Mouse (Mus musculus) left cerebral cortex, adult 18-20 months (tissue): ENCODE results near the gene Abcc9. TPM values are rescaled to one million over a fixed set of nuclear protein-coding genes. Genes with fewer than 3 reads are reported as not detected.

ENCODE experiments used
- DNase-seq, 2 experiments: peaks; one replicate each; pipeline ENCODE4 v3.0.0; 2021 to 2022; ENCODE audit warnings: low spot score in 2 of 2, mixed read lengths in 1 of 2
- long read RNA-seq, 2 experiments: library from polyadenylated mRNA; stranded (forward); transcript quantifications; one replicate each; pipeline ENCODE4 v2.0.0; 2021
- total RNA-seq, 2 experiments: library from RNA; stranded (reverse); gene quantifications; 2 replicates each; pipeline ENCODE4 v1.2.3; 2021

Abcc9 gene
- 1 to 10 TPM; 3.0 to 4.7 TPM for total RNA-seq
- long read RNA-seq, experiment 1, full-length matches to known transcripts = 1 of 3 reads
- long read RNA-seq, experiment 1, partial matches to known transcripts = 0 of 3 reads
- long read RNA-seq, experiment 1, other reads (novel, unspliced or antisense) = 2 of 3 reads
- long read RNA-seq, experiment 2, full-length matches to known transcripts = 1 of 2 reads
- long read RNA-seq, experiment 2, partial matches to known transcripts = 0 of 2 reads
- long read RNA-seq, experiment 2, other reads (novel, unspliced or antisense) = 1 of 2 reads

DNA sequence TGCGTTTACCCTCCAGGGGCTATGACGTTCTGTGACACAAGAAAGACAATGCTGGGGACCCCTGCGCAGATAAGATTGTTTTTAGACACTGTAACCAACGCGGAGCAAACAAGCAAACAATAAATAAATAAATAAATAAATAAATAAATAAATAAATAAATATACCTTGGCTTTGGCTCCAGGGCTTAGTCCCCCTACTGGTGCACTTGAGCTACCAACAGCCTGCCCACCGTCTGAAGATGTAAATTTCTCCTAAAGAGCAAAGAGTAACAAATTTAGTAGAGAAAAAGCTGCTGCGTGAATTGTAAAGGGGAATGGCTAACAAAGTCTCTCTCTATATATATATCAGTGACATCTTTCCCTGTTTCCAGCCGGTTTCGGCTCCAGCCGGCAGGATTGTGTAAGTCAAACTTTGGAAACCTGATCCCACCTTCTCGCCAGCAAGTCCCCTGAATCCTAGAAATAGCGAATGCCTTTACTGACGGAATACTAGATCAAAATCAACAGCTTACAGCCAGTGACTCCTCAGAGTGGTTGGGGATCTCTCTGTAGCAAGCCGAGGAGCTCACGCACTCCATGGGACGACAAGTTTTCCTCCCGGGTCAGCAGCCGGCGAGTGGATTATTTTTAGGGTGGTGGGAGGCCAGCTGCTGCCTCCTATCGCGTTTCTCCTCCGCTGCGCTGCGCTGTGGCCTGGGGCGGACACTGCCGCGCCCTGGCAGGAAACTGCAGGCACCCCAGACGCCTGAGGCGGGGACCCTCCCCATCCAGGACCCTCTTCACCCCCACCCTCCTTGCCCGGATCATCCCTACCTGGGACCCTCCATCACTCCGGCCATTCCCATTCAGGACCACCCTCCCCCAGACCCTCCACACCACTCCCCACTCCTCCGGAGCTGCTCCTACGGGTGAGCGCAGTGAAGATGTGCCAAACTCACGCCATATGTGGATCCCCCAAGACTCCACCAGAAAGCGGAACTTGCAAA lies at the start of gene Abcc9:
Abcc9 (minus strand) TSS at position 664 of the 986 bp plus-strand sequence.
- no peak for DNase-seq

DNA sequence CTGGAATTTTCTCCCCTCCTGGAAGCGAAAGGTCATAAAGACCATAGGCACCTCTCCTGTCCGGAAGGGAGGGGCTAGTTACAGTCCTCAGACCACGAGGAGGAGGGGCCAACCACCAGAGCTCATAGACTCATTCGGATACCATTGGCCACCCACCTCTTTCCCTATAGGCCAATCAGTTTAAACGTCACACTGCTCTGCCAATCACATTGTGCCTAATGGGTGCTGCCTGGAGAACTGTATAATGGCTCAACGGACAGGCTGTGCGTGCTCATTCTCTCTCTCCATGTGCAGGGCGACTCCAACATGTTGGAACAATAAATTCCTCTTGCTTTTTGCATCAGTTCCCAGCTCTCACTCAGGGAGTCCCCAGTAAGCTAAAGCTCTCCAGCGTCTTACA lies 49.2 kb upstream of the Abcc9 start:
- DNase-seq = no peak

DNA sequence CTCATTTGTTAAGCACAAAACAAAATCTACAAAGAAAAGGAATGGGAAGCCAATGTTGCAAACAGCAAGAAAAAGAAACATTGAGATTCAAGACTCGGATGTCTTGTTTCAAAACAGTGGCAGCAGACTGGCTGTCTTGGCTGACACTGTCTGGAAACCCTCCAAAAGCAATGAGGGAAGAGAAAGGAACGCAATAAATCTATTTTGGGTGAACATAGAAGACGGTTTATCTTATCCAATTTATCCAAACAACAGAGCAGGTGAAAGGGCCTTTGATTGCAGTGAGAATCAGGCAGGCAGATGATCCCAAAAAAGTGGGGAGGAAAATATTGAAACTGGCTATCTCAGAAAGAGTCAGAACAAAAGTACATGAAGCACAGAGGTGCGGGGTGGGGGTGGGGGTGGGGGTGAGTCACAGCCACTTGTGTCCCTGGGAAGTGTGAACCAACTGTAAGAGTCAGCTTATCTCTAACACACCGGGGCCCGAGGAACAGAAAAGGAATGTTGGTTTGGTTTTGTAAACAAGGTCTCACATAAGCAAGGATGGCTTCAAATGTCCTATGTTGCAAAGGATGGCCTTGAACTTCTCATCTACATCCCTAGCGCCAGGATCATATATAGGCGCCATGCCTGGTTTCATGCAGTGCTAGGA lies 46.1 kb upstream of the Abcc9 start:
- no peak for DNase-seq

DNA sequence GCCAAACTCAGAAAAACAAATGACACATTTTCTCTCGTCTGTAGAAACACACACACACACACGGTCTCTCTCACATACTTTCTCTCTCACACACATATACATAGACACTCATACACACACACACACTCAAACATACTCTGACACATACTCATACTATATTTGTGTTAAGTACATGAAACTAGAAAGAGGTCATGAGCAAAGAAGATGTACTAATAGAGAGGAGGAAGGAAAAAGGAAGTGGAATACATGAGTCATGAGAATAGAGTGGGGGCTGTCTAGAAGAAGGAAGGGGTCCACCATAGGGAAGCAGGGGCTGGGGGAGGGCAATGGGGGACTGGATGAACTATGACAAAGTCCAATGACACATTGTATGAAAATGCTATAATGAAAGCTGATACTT lies 45.0 kb upstream of the Abcc9 start:
- no peak for DNase-seq

DNA sequence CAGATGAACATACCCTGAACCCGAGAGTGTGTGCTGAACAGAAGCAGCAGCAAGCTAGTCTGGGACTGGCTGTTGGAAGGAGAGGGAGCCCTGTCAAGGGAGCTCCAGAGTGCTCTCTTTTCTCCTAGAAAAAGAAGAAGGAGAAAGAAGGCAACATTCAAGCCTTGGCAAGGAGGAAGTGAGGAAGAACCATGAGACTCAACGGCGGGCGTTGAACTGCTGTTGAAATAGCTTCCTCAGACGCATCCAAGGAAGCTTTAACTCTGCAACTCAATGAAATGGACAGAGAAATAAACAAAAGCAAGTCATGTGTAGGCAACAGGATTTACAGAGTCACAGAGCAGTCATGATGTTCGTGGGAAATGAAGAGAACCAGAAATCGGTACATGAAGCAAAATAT lies 44.6 kb upstream of the Abcc9 start:
- no peak for DNase-seq

DNA sequence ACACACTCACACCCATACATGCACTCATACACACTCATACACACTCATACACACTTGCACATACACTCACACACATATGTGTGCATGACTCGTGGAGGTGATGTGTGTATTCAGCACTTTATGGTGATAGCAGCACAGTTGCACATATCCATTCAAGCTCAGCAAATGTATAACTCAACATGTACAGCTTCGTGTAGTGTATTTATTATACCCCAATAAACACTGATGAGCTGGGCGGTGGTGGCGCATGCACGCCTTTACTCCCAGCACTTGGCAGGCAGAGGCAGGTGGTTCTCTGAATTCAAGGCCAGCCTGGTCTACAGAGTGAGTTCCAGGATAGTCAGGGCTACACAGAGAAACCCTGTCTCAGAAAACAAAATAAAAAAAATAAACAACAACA lies 43.4 kb upstream of the Abcc9 start:
- no peak for DNase-seq

DNA sequence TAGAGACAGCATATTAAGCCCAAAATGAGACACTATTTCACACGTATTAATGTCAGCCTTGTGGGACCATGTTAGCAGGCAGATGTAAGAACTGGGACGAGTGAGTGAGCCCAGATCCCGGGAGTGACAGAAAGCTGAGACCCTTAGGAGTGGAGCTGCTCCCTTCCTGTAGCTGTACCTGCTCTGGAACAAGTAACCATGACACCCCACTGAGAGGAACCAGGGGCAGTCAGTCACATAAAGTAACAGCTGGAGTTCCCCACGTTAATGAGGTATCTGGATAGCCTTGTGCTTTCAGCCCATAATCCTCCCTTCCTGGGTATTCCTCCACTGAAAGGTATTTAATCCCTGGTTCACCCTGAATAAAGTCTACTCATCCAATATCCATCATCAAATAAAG lies 41.1 kb upstream of the Abcc9 start:
- no peak for DNase-seq

DNA sequence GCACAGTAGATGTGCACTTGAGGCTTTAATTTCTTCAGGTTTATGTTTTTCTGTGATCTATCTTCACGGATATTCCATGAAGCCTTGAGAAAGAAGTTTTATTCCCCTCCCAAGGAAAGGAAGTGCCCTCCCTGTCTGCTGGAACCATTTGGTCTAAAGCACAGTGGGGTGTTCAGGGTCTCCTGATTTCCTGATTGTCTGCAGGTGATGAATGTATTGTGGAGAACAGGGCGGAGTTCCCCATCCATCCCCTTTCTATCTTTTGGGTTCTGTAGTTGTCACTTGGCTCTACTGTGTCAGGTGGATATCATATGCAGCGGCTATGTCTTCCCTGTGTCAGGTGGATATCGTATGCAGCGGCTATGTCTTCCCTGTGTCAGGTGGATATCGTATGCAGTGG lies 39.6 kb upstream of the Abcc9 start:
- DNase-seq = no peak

DNA sequence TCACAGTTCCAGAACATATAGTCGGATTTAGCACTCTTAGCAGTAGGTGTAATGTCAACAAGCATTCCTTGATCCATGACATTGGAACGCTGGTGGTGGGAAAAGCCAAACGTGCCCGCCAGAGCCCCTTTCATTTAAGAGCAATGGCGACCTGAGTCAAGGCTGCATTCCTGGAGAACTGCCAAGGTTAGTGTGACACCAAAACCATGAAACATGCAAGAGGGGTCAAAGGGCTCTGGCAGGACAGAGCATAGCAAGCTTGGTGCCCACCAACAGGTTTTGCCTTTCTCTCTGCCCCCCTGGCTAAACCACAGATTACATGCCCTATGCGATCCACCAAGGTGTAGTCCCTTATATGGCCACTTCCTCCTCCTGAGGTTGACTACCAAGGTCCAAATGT lies 36.5 kb upstream of the Abcc9 start:
- no peak for DNase-seq

DNA sequence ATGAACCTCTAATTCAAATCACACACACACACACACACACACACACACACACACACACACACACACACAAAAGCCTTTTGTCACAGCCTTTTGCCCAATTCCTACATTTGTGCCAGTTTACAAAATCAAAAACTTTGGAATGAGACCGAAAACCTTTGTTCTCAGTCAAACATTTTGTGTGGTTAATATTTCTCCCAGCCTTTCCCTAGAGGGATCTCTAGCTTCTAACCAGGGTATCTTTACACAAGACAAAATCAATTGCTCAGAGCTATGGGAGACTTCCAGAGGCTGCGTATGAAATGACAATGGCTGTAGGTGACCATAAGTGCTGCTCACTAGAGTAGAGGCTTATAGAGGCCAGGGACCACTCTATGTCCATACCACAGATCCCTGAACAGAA lies 36.1 kb upstream of the Abcc9 start:
- no peak for DNase-seq

DNA sequence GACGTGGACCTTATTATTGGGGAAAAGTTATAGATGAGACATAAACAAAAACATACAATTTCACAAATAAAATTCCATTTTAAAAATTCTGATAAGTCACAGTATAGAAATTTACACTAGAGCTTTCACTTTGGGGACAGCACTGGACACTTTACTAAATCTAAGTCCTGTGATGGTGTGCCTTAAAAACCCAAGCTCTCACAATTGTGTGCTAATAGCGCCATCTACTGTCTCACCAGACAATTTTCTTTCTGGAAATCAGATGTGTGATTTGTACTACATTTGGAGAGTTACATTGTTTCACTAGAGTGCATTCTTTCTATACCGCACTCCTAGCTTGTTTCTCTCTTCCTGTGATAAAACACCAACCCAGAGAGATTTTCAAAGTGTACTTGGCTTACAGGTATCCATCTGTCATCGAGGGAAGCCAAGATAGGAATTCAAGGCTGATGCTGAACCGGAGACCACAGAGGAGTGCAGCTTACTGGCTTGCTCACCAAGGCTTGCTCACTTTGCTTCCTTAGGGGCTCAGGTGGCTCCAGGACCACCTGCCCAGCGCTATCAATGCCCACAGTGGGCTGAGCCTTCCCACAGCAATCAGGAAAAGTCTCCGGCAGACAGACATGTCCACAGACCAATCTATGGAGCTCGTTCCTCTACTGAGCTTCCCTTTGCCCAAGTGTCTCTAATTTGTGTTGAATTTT lies 33.3 kb upstream of the Abcc9 start:
- DNase-seq = no peak

DNA sequence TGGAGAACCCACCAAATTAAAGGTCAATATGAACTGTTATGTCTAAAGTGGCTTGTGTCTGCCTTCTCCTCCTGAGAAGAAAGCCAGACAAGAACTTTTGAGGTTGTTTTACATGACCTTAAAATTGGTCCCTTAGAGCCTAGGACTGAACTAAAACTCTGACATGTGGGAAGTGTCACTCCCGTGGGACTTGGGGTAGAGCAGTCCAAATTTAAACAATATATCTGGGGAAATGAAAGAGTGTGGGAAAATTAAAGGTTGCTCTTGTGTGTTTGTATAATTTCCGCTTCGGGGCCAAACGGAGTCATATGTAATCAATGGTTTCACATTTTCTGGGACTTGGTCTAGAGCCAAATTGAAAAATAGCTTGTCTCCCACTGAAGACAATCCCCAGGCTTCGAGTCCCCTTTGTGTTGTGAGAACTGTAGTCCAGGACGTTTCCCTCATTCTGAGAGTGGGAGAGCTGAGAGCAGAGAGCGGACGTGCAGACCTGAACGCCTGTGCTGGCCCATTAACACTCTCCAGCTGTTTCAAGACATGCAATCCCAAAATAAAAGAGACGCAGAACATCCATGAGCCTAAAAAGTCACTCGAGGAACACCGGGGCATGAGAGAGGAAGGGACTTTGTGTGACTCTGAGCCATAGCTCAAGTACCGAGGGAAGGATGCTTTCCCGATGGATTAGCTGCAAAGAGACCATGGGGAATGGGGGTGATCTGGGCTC lies 30.6 kb upstream of the Abcc9 start:
- no peak for DNase-seq

DNA sequence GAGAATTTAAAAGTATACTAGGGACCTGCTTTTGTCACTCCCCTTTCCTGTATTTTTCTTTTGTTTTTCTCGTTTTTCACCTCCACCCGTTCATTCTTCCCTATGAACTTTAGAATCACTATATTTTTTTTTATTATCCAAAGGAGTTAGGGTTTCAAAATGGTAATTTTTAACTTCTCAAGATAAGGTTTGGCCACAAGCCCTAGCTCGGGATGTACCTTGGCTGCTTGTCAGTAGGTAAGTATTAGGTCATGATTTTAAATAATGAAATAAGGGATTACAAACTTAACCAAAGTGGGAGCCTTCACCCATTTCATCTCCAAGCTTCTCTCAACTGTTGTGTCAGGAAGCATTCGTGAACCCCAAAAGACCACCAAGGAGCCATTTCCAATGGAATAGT lies 23.9 kb upstream of the Abcc9 start:
- no peak for DNase-seq

DNA sequence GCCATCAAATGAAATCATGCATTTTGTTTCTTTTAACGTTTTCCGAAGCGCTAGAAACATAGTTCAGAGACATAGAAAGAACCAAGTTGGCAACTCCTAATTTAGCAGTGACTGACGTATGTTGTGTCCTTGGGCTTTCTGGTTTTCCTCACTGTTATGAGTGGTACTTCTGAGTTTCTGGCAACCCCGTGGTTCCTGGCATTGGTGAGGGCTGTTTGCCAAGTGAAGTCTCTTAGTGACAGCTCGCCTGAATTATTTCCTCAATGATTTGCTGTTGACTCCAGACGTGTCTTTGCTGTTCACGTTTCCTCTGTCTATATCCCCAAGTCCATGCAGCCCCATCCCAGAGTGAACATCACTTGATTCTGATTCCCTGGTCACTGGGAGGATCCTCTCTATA lies 19.6 kb upstream of the Abcc9 start:
- DNase-seq = no peak

DNA sequence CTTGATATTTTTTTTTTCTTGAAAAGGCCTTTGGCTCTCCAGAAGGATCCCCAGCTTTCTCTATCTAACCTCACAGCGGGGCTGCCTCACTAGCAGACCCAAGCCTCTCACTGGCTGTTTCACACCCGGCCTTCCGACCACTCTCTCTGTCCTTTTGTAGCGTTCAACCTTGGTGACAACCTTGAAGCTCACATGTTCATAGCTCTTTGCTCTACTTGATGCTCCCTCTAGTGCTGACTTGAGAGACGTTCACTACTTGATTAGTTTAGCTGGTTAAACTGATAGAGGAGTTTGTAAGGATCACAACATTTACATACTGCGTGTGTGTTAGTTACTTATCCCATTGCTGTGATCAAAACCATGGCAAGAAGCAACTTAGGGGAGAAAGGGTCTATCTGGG lies 18.5 kb upstream of the Abcc9 start:
- no peak for DNase-seq

DNA sequence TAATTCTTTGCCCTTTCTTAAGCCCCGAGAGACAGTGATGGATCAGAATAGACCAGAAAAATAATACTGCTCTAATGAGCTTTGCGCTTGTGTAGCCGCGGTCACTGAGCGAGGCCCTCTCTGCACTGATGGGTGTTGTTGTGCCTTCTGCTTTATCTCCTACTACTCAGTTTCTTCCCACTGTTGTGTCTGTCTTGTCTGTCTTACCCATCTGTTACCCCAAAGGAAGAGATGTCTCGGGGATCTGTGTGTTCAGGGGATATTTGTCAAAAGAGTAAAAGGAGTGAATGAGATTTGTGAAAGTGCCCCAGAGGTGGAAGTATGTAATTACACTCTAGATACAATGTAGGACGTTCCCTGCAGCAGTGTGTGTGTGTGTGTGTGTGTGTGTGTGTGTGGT lies 16.1 kb upstream of the Abcc9 start:
- no peak for DNase-seq

DNA sequence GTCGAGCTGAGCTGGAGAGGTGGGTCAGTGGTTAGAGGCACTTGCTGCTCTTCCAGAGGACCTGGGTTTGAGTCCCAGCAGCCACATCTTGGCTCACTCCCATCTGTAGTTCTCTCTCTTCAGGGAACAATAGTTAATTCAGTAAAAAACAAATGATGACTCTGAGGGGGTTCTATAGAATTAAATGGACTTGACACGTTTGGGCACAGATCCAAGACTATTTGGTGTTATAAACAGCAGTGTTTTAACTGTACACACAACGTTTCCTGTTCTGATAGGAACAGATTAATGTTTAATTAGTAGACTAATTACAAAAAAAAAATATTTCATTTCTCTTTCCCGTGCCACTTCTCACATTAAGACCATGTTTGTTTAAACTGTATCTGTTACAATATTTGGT lies 15.1 kb upstream of the Abcc9 start:
- no peak for DNase-seq

DNA sequence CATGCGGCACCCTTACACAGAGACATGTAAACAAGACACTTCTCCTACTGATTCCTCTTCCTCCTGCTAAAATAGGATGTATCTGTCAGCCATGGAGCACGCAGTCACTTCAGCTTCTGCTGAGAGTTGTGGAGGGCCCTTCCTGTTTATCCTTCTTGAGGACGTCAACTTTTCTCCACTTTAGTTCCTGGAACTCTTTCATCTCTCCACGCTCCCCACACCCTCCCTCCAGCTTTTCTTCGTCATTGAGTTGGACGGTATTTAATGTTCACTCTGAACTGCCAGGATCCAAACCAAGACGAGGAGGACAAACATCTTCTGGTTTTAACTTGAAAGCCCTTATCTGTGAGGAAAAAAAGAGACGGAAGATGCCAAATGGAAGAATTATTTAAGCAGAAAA lies 12.9 kb upstream of the Abcc9 start:
- DNase-seq = no peak

DNA sequence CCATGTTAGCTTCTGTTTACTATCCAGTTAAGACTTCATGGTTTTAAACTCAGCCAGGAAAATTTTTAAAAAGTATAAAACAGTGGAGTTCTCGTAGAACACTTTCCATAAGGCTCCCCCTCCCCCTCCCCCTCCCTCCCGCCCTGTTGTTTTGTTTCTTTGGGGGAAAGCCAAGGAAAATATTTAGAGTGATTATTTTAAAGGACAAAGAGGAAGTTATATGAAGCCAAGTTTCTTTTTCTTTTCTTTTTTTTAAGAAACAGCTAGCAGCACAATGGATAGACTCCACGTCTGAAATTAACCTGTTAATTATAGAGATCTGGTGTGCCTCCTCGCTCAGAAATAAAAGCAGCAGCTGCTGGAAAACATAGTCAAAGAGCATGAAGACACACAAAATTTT lies 9.0 kb upstream of the Abcc9 start:
- no peak for DNase-seq

DNA sequence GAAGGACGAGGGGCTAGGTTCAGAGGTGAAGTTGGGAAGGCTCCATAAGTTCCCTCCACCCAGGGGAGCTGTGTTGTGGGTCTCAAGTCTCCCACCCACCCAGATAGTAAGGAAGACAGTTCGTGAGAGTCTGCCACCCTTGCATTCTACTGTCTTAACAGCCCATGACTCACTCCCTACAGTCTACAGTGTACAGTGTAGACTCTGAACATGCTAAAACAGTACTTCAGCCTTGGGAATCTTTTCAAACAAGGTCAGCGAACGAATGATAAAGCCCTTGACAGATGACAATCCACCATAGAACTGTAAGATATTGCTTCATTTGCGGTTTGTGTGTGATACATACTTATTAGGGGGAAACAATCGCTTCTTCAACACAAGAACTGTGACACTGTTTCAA lies 8.6 kb upstream of the Abcc9 start:
- no peak for DNase-seq

DNA sequence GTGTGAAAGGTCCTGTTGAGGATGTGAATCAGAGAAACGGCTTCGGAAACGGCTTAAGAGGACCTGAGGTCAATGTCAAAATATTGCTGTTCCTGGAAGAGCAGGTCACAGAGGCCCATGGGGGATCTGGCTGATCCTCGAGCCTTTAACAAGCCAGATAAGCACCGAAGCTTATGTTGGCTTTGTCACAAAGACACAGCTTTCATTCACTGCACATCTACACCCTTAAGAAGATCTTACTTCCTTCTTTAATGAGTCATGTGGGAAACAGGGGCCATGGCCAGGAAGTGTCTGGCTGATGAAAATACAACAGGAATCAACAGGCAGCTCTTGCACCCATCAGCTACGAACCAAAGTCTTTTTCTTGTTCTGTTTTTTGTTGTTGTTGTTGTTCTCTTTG lies 6.3 kb upstream of the Abcc9 start:
- no peak for DNase-seq
